Mouse (Mus musculus): ENCODE data around the gene Trim67. TPM values are rescaled to one million over a fixed set of nuclear protein-coding genes. Genes with fewer than 3 reads are reported as not detected.

Gene Trim67
- polyA plus RNA-seq, 1 experiment from 2014 or later, result 0.01 TPM

- Histone ChIP-seq H3K36me3 (no peaks in the 10 kb centered on the region), H3K4me3 (no peak overlapping the region), H3K4me2 (no peak overlapping the region), H3K9ac (no peak overlapping the region), H3K27me3 (replicated peaks) (peaks cover 43% of the 10 kb centered on the region), H3K9me3 (replicated peaks) (no peaks in the 10 kb centered on the region), H3K4me1 (no peaks in the 10 kb centered on the region), H3K27ac (no peak overlapping the region)
- WGBS (ENCODE audit: insufficient replicate concordance), result 45% methylated on average over 2 of the region's 2 CpGs
- no peak for ATAC-seq
Measured at GRCm38 (mm10) chr8:124772389-124772788, 20.5 kb upstream of the Trim67 start.

- ATAC-seq, result no peak
- Histone ChIP-seq H3K9ac (no peak overlapping the region), H3K4me3 (no peak overlapping the region), H3K4me2 (peak overlapping the region; percentile 28; the same call in 1 of the 2 replicates), H3K9me3 (replicated peaks) (no peaks in the 10 kb centered on the region), H3K27ac (no peak overlapping the region), H3K36me3 (no peaks in the 10 kb centered on the region), H3K4me1 (no peaks in the 10 kb centered on the region), H3K27me3 (replicated peaks) (peaks cover 46% of the 10 kb centered on the region)
- 14% methylated on average over 16 of the region's 16 CpGs for WGBS (ENCODE audit: insufficient replicate concordance)
Measured at GRCm38 (mm10) chr8:124775695-124776094, 17.2 kb upstream of the Trim67 start.

GRCm38 (mm10) chr8:124780236-124780635 is 12.7 kb upstream of the Trim67 start:
- peaks cover 31% of the 10 kb centered on the region for H3K27me3 ChIP-seq (replicated peaks)
- ATAC-seq, result no peak
- no peak overlapping the region for H3K27ac ChIP-seq
- no peak overlapping the region for H3K9ac ChIP-seq
- H3K9me3 ChIP-seq (replicated peaks), result no peaks in the 10 kb centered on the region
- H3K4me3 ChIP-seq, result no peak overlapping the region
- H3K4me2 ChIP-seq, result no peak overlapping the region
- WGBS (ENCODE audit: insufficient replicate concordance), result 11% methylated on average over 7 of the region's 7 CpGs
- H3K36me3 ChIP-seq, result no peaks in the 10 kb centered on the region
- H3K4me1 ChIP-seq, result no peaks in the 10 kb centered on the region

- H3K27ac ChIP-seq, result no peak overlapping the region
- no peak overlapping the region for H3K4me3 ChIP-seq
- H3K4me2 ChIP-seq, result no peak overlapping the region
- no peak overlapping the region for H3K9ac ChIP-seq
- no peaks in the 10 kb centered on the region for H3K4me1 ChIP-seq
- no peak for ATAC-seq
- peaks cover 28% of the 10 kb centered on the region; the same call in 1 of the 2 replicates for H3K27me3 ChIP-seq (replicated peaks)
- no peaks in the 10 kb centered on the region for H3K36me3 ChIP-seq
- no peaks in the 10 kb centered on the region for H3K9me3 ChIP-seq (replicated peaks)
- 51% methylated on average over 3 of the region's 3 CpGs for WGBS (ENCODE audit: insufficient replicate concordance)
Measured at GRCm38 (mm10) chr8:124782431-124782830, 10.5 kb upstream of the Trim67 start.

- H3K27me3 ChIP-seq (replicated peaks), result peaks cover 26% of the 10 kb centered on the region; the same call in 1 of the 2 replicates
- no peaks in the 10 kb centered on the region for H3K4me1 ChIP-seq
- WGBS (ENCODE audit: insufficient replicate concordance), result 76% methylated on average over 15 of the region's 15 CpGs
- ATAC-seq, result no peak
- no peak overlapping the region for H3K9ac ChIP-seq
- H3K36me3 ChIP-seq, result no peaks in the 10 kb centered on the region
- no peak overlapping the region for H3K4me2 ChIP-seq
- H3K27ac ChIP-seq, result no peak overlapping the region
- no peaks in the 10 kb centered on the region for H3K9me3 ChIP-seq (replicated peaks)
- no peak overlapping the region for H3K4me3 ChIP-seq
Measured at GRCm38 (mm10) chr8:124783228-124783627, 9.7 kb upstream of the Trim67 start.

GRCm38 (mm10) chr8:124784613-124785012 is 8.3 kb upstream of the Trim67 start:
- Histone ChIP-seq H3K36me3 (no peaks in the 10 kb centered on the region), H3K27me3 (replicated peaks) (peaks cover 30% of the 10 kb centered on the region), H3K9me3 (replicated peaks) (no peaks in the 10 kb centered on the region), H3K4me2 (no peak overlapping the region), H3K4me1 (no peaks in the 10 kb centered on the region), H3K9ac (no peak overlapping the region), H3K27ac (no peak overlapping the region), H3K4me3 (no peak overlapping the region)
- 84% methylated on average over 13 of the region's 13 CpGs for WGBS (ENCODE audit: insufficient replicate concordance)
- no peak for ATAC-seq

- Histone ChIP-seq H3K4me3 (no peak overlapping the region), H3K27ac (no peak overlapping the region), H3K4me2 (no peak overlapping the region), H3K36me3 (no peaks in the 10 kb centered on the region), H3K9me3 (replicated peaks) (no peaks in the 10 kb centered on the region), H3K27me3 (replicated peaks) (peaks cover 77% of the 10 kb centered on the region), H3K4me1 (peaks cover 23% of the 10 kb centered on the region), H3K9ac (no peak overlapping the region)
- no peak for ATAC-seq
- 25% methylated on average over 4 of the region's 4 CpGs for WGBS (ENCODE audit: insufficient replicate concordance)
Measured at GRCm38 (mm10) chr8:124790676-124791075, 2.2 kb upstream of the Trim67 start.

- Histone ChIP-seq H3K4me2 (peak overlapping the region; percentile 85), H3K36me3 (no peaks in the 10 kb centered on the region), H3K4me1 (peaks cover 23% of the 10 kb centered on the region), H3K27me3 (replicated peaks) (peaks cover 77% of the 10 kb centered on the region), H3K27ac (no peak overlapping the region), H3K4me3 (no peak overlapping the region), H3K9me3 (replicated peaks) (no peaks in the 10 kb centered on the region), H3K9ac (no peak overlapping the region)
- ATAC-seq, result no peak
- 42% methylated on average over 4 of the region's 4 CpGs for WGBS (ENCODE audit: insufficient replicate concordance)
Measured at GRCm38 (mm10) chr8:124791751-124792150, 1.1 kb upstream of the Trim67 start.

GRCm38 (mm10) chr8:124792186-124792585 is 706 bp upstream of the Trim67 start:
- Histone ChIP-seq H3K9me3 (replicated peaks) (no peaks in the 10 kb centered on the region), H3K4me1 (peaks cover 23% of the 10 kb centered on the region), H3K27ac (no peak overlapping the region), H3K4me3 (peak overlapping the region; percentile 56), H3K9ac (no peak overlapping the region), H3K27me3 (replicated peaks) (peaks cover 78% of the 10 kb centered on the region), H3K4me2 (peak overlapping the region; percentile 85), H3K36me3 (no peaks in the 10 kb centered on the region)
- ATAC-seq, result no peak
- 3% methylated on average over 32 of the region's 32 CpGs for WGBS (ENCODE audit: insufficient replicate concordance)

- Histone ChIP-seq H3K27ac (no peak overlapping the region), H3K36me3 (no peaks in the 10 kb centered on the region), H3K4me2 (peak overlapping the region; percentile 85), H3K9ac (no peak overlapping the region), H3K4me1 (peaks cover 23% of the 10 kb centered on the region), H3K9me3 (replicated peaks) (no peaks in the 10 kb centered on the region), H3K4me3 (peak overlapping the region; percentile 56), H3K27me3 (replicated peaks) (peaks cover 86% of the 10 kb centered on the region)
- 2% methylated on average over 51 of the region's 51 CpGs for WGBS (ENCODE audit: insufficient replicate concordance)
- ATAC-seq, result peak; percentile 62
Measured at GRCm38 (mm10) chr8:124793172-124793651, 320 bp downstream of the Trim67 start.

GRCm38 (mm10) chr8:124793661-124794485 is 981 bp downstream of the Trim67 start:
- Histone ChIP-seq H3K9me3 (replicated peaks) (no peaks in the 10 kb centered on the region), H3K27ac (no peak overlapping the region), H3K4me3 (peak overlapping the region; percentile 56), H3K9ac (no peak overlapping the region), H3K4me1 (peaks cover 23% of the 10 kb centered on the region), H3K4me2 (peak overlapping the region; percentile 85), H3K27me3 (replicated peaks) (peaks cover 93% of the 10 kb centered on the region), H3K36me3 (no peaks in the 10 kb centered on the region)
- ATAC-seq, result no peak
- 5% methylated on average over 76 of the region's 81 CpGs for WGBS (ENCODE audit: insufficient replicate concordance)

GRCm38 (mm10) chr8:124794486-124794780 is 1.5 kb downstream of the Trim67 start:
- Histone ChIP-seq H3K4me3 (peak overlapping the region; percentile 56), H3K4me1 (peaks cover 23% of the 10 kb centered on the region), H3K9ac (no peak overlapping the region), H3K4me2 (peak overlapping the region; percentile 85), H3K27ac (no peak overlapping the region), H3K27me3 (replicated peaks) (peaks cover 96% of the 10 kb centered on the region), H3K9me3 (replicated peaks) (no peaks in the 10 kb centered on the region), H3K36me3 (no peaks in the 10 kb centered on the region)
- no peak for ATAC-seq
- 2% methylated on average over 25 of the region's 25 CpGs for WGBS (ENCODE audit: insufficient replicate concordance)

Measured in liver, embryonic 12.5 days (tissue).